Mouse (Mus musculus): Measurements from ENCODE around the gene Vamp2. TPM values are rescaled to one million over a fixed set of nuclear protein-coding genes. Genes with fewer than 3 reads are reported as not detected.

The Vamp2 gene
- polyA plus RNA-seq, 1 experiment, result 97.7 TPM

DNA sequence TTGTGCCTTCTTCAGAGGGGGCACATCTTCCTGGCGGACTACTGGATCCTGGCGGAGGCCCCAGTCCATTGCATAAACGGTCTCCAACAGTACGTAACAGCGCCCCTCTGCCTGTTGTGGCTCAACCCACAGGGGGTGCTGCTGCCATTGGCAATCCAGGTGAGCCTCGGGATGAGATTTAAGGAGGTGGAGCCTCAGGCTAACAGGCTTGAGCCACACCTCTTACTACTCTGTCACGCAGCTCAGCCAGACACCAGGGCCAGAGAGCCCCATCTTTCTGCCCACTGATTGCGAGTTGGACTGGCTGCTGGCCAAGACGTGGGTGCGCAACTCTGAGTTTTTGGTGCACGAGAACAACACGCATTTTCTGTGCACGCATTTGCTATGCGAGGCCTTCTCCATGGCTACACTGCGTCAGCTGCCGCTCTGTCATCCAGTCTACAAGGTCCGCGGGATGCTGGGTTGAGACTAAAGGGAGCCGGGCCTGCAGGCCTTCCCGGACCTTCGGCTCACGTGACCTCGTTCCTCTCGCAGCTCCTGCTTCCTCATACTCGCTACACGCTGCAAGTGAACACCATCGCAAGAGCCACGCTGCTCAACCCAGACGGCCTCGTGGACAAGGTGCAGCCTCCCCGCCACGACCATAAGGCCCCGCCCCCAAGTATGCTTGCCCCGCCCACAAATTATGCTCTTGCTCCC, 45.8 kb downstream of the Vamp2 start:
- no peak for DNase-seq (ENCODE audit: low read depth)

DNA sequence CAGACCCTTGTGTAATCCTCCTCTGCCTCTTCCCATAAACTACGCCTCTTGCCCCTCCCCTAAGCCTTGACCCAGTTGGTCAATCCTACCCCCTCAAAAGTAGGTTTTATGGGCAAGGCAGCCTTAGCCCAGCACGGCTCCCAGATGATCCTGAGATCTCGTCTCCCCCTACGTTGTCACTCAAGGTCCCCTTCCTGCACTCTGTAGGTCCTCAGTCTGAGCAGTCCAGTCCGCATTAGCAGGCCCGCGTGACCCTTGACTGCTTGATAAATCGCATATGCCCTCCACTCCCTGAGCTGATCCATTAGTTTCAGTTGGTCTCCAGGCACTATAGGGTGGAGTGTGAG, 46.3 kb downstream of the Vamp2 start:
- DNase-seq (ENCODE audit: low read depth), result no peak

DNA sequence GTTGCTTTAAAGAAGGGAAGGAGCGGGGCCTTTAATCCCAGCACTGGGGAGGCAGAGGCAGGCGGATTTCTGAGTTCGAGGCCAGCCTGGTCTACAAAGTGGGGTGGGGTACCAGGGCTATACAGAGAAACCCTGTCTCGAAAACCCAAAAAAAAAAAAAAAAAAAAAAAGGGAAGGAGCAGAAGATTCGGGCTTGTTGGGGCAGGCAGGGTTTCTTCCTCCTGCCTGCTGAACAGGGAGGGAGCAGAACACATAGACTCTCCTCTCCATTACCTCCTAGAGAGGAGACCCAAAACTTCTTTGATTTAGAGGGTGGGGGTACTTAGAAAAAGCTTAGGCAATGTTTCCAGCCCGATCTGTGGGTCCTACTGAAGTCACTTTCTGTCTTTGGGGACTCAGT, 47.1 kb downstream of the Vamp2 start:
- no peak for DNase-seq (ENCODE audit: low read depth)

Other genes with a start within 250 kb of the Vamp2 start
- 63.6 and 82.3 TPM in 2 replicates for gene Ndel1, start 216.6 kb upstream of the Vamp2 start, polyA plus RNA-seq (2012; rRNA removed)
- gene Rnf222, start 199.9 kb upstream of the Vamp2 start, polyA plus RNA-seq (2012; rRNA removed), result 0.06 and 0.11 TPM in 2 replicates
- 2,037 and 2,313 TPM in 2 replicates for gene Rpl26, start 186.9 kb upstream of the Vamp2 start, polyA plus RNA-seq (2012; rRNA removed)
- gene Odf4, start 161.4 kb upstream of the Vamp2 start, polyA plus RNA-seq (2012; rRNA removed), result 1.7 and 1.8 TPM in 2 replicates
- 32.3 and 33.0 TPM in 2 replicates for gene Arhgef15, start 131.0 kb upstream of the Vamp2 start, polyA plus RNA-seq (2012; rRNA removed)
- gene Slc25a35, start 120.4 kb upstream of the Vamp2 start, polyA plus RNA-seq (2012; rRNA removed), result 69.9 and 77.5 TPM in 2 replicates
- gene Rangrf, start 113.3 kb upstream of the Vamp2 start, polyA plus RNA-seq (2012; rRNA removed), result 31.1 and 40.2 TPM in 2 replicates
- gene Pfas, start 80.0 kb upstream of the Vamp2 start, polyA plus RNA-seq (2012; rRNA removed), result 16.2 and 17.7 TPM in 2 replicates
- 38.6 and 39.8 TPM in 2 replicates for gene Ctc1, start 72.6 kb upstream of the Vamp2 start, polyA plus RNA-seq (2012; rRNA removed)
- gene Aurkb, start 42.8 kb upstream of the Vamp2 start, polyA plus RNA-seq (2012; rRNA removed), result 3.1 and 5.1 TPM in 2 replicates
- 18.4 and 23.5 TPM in 2 replicates for gene Borcs6, start 28.8 kb upstream of the Vamp2 start, polyA plus RNA-seq (2012; rRNA removed)
- 33.2 and 40.1 TPM in 2 replicates for gene Tmem107, start 17.7 kb upstream of the Vamp2 start, polyA plus RNA-seq (2012; rRNA removed)
- 25.9 and 38.6 TPM in 2 replicates for gene Per1, start 6.7 kb downstream of the Vamp2 start, polyA plus RNA-seq (2012; rRNA removed)
- 0.11 and 0.24 TPM in 2 replicates for gene Hes7, start 31.9 kb downstream of the Vamp2 start, polyA plus RNA-seq (2012; rRNA removed)
- gene 9130213A22Rik, start 34.1 kb downstream of the Vamp2 start, polyA plus RNA-seq (2012; rRNA removed), result 1.2 TPM in 2 replicates
- 4.9 and 5.6 TPM in 2 replicates for gene Aloxe3, start 37.4 kb downstream of the Vamp2 start, polyA plus RNA-seq (2012; rRNA removed)
- not detected in 2 replicates for gene Alox12b, start 68.5 kb downstream of the Vamp2 start, polyA plus RNA-seq (2012; rRNA removed)
- not detected in 2 replicates for gene Alox8, start 109.4 kb downstream of the Vamp2 start, polyA plus RNA-seq (2012; rRNA removed)
- 0.04 and 0.05 TPM in 2 replicates for gene Gucy2e, start 148.5 kb downstream of the Vamp2 start, polyA plus RNA-seq (2012; rRNA removed)
- gene Cntrob, start 235.3 kb downstream of the Vamp2 start, polyA plus RNA-seq (2012; rRNA removed), result 6.8 and 7.0 TPM in 2 replicates
- gene Trappc1, start 235.5 kb downstream of the Vamp2 start, polyA plus RNA-seq (2012; rRNA removed), result 66.2 and 80.4 TPM in 2 replicates
- gene Kcnab3, start 237.8 kb downstream of the Vamp2 start, polyA plus RNA-seq (2012; rRNA removed), result 0.76 and 0.94 TPM in 2 replicates

Measured in gonadal fat pad, adult 2 months (tissue).